Mouse (Mus musculus) c-Kit-positive CD71-negative TER-119-negative erythroid progenitor cells, embryonic 14.5 days (primary cell): Measurements from ENCODE around the gene Ndufb5.
A peak's percentile ranks its signal among the peaks of the same experiment; 100 is the strongest.
"Not testable (repeated sequence)": the region's sequence is repeated elsewhere in the genome, so short reads cannot be mapped to it uniquely, and the experiment has no call there.

ENCODE experiments used
- DNase-seq: peaks from one replicate; pipeline ENCODE4 v3.0.0-alpha.2; 2013; ENCODE audit warnings: low read depth

Ndufb5 gene

GRCm38 (mm10) chr3:32736244-32737171, at the start of gene Ndufb5:
TSS of gene Ndufb5 (plus strand) at chr3:32736990.
- DNase-seq: peak; percentile 98

DNA sequence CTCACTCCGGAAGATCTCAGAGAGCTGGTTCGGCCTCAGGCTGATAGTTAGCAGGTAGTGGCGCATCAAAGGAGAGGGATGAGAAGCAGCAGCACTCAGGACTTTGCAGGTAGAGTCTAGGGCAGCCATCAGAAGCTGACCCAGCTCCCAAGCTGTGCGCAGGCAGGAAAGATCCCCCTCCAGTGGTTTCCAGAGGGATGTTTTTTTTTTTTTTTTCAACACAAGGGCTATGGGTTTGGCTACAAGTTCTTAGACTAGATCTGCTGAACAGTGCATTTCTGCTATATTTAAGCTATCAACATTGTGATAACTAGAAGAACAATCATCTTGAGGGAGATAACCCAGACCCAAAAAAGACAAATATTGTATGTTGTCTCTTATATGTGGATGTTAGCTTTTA, 49.6 kb upstream of the Ndufb5 start:
- no peak for DNase-seq

- DNase-seq: no peak
These were observed 47.2 kb upstream of the Ndufb5 start for GRCm38 (mm10) chr3:32689567-32689999.

DNA sequence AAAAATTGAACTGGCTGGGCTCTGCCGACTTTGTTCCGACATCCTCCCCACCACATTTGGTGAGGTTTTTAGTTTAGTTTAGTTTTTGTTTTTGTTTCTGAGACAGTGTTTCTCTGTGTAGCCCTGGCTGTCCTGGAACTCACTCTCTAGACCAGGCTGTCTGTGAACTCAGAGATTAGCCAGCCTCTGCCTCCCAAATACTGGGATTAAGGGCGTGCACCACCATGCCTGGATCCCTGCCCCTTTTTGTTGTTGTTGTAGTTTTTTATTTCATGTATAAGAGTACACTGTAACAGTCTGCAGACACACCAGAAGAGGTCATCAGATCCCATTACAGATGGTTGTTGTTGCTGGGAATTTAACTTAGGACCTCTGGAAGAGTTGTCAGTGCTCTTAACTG, 46.8 kb upstream of the Ndufb5 start:
- no peak for DNase-seq

DNA sequence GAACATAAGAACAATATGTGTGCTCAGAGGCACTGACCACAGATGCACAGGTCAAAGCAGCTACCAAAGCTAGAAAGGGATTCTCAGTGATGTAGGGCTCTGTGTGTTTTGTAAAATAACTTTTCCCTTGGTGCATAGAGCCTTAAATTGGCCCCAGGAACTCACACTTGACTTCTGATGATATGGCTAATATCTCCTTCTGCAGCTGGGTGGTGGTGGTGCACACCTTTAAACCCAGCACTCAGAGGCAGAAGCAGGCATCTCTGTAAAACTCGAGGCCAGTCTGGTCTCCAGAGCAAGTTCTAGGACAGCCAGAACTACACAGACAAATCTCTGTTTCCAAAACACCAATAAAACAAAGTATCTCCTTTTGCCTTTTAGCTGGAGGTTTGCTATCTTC, 45.9 kb upstream of the Ndufb5 start:
- DNase-seq: no peak

- no peak for DNase-seq
These were observed 44.9 kb upstream of the Ndufb5 start for GRCm38 (mm10) chr3:32691841-32692240.

DNA sequence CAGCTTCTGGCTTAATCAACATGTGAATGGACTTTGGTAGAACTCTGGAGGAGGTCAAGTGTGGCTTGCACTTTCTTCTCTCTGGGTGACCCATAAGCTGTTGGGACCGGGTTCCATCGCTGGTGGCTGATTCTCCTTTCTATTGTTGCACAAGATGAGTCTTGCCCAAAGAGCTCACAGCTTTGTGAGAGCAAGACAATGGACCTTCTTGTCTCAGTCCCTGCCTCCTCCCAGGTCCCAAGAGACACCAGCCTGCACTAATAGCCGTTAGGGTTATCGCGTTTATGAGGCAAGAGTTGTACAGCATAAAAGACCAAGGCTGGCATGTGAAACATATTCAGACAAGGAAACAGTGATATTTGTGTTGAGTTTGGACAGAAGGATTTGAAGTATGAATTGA, 42.6 kb upstream of the Ndufb5 start:
- no peak for DNase-seq

GRCm38 (mm10) chr3:32694737-32695582, 41.8 kb upstream of the Ndufb5 start:
- DNase-seq: no peak

DNA sequence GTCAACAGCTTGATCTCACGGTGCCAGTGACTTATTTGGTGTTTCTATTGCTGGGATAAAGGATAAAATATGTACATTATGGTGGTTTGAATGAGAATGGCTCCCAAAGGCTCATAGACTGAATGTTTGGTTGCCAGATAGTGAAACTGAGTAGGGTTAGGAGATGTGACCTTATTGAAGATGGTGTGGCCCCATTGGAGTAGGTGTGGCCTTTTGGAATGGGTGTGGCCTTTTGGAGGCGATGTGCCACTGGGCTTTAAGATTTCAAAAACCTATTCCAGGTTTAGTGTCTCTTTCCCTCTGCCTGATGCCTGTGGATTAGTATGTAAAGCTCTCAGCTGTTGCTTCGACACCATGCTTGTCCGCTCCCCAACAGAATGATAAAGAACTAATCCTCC, 41.2 kb upstream of the Ndufb5 start:
- DNase-seq: no peak

GRCm38 (mm10) chr3:32698228-32698863, 38.4 kb upstream of the Ndufb5 start:
- peak; percentile 77 for DNase-seq

- not testable (repeated sequence) for DNase-seq
These were observed 32.8 kb upstream of the Ndufb5 start for GRCm38 (mm10) chr3:32704021-32704420.

- not testable (repeated sequence) for DNase-seq
These were observed 32.2 kb upstream of the Ndufb5 start for GRCm38 (mm10) chr3:32704632-32705031.

DNA sequence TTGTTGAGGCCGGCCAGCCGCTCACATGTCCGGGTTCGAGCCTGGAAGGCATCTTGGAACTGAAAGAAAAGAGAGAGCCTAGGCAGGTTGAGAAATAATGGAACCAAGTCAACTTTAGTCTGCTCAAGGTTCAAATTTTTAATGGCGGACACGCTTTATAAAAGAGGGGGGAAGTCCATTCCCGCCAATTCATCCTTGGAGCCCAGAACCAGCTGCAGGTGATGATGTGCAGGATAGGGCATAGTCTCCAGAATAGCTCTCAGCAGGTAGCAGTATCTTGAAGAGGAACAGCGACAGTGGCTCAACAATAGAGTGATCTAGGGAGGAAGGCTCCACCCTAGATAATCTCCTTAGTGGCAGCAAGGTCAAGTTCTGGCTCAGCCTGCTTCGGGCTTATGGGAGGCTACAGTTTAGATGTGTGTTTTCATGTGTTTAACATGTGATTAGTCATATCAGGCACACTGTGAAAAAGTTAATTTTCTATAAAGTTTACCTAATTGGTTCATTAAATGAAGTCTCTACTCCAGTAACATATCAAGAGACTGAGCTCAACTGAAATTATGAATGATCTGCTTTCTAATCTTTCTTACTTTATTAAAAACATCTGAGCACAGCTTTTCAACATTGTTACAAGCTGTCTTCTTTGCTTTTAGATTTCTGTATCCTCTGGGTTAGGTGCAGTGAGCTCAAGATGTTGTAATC, 31.0 kb upstream of the Ndufb5 start, which contains the start of gene Actl6a:
TSS of gene Actl6a (plus strand) at position 652 of the 702 bp plus-strand sequence.
- not testable (repeated sequence) for DNase-seq

DNA sequence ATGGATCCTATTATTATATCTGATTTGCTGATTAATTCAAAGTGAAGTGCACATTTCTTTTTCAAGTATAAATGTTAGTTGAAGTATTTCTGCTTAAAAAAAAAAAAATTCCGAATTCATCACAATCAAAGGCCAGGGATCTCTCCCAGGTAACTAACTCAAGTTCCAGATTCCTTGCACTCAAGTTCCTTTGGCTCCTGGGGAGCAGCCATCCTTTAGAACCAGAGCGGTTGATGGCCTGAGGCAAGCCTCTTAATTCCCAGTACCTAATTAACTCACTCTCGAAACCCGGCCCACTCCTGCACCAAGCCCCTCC, 28.8 kb upstream of the Ndufb5 start:
- DNase-seq: no peak

- DNase-seq: peak; percentile 95
These were observed 28.2 kb upstream of the Ndufb5 start for GRCm38 (mm10) chr3:32708368-32709231.

- no peak for DNase-seq
These were observed 27.4 kb upstream of the Ndufb5 start for GRCm38 (mm10) chr3:32709388-32709787.

- no peak for DNase-seq
These were observed 23.1 kb upstream of the Ndufb5 start for GRCm38 (mm10) chr3:32713711-32714110.

GRCm38 (mm10) chr3:32717403-32717802, 19.4 kb upstream of the Ndufb5 start:
- not testable (repeated sequence) for DNase-seq

DNA sequence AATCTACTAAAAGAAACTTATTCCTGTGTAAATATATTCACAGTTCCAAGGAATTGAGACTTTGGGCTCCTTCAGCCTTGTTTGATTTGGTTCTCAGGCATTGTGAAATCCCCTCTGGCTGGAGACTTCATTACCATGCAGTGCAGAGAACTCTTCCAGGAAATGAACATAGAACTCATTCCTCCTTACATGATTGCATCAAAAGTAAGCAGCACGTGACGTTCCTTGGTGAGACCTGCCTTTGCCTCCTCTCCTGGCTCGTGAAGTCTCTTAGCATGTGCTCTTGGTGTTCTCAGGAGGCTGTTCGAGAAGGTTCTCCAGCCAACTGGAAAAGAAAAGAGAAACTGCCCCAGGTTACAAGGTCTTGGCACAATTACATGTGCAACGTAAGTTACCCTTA, 18.5 kb upstream of the Ndufb5 start:
- DNase-seq: no peak

DNA sequence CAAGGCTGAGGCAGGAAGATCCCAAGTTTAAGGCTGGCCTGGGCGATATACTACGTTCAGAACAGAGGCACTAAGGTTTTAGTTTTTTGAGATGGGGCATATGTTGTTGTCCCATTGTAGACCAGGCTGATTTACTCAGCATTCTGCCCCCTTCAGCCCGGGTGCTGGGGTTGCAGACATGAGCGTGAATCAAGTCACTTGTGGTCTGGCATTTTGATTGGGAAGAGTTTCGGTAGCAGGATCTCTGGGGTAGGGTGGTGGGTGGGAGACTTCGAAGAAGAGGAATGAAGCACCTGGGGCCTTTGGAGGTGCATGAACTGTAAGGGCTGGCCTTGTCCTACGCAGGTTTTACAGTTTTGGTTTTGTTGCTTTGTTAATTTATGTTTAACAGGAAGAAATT, 12.6 kb upstream of the Ndufb5 start:
- DNase-seq: no peak

- DNase-seq: no peak
These were observed 10.8 kb upstream of the Ndufb5 start for GRCm38 (mm10) chr3:32725951-32726350.
